Mouse (Mus musculus): ENCODE measurements around the gene Clint1. TPM values are rescaled to one million over a fixed set of nuclear protein-coding genes. Genes with fewer than 3 reads are reported as not detected.

The Clint1 gene
- polyA plus RNA-seq, 1 experiment = 2.0 TPM

- TF ChIP-seq GATA1 (IDR thresholded peaks at IDR 0.05; ENCODE audit: low read length) (0 out of 2 replicates have a peak, but pooled peaks have one; percentile 29), TAL1 (IDR thresholded peaks at IDR 0.05; ENCODE audit: low read length) (peak; percentile 51; the same call in 2 of the 3 replicates)
- no peaks in the 10 kb centered on the region for H3K9me3 ChIP-seq (ENCODE audit: control insufficient read depth, low read length)
- peaks cover 25% of the 10 kb centered on the region for H3K4me1 ChIP-seq (ENCODE audit: control insufficient read depth)
- H3K36me3 ChIP-seq (ENCODE audit: control insufficient read depth) = peaks cover 82% of the 10 kb centered on the region
- H3K4me3 ChIP-seq (replicated peaks) = peak overlapping the region; percentile 26
- H3K27me3 ChIP-seq (ENCODE audit: control insufficient read depth) = no peaks in the 10 kb centered on the region
Observed at GRCm38 (mm10) chr11:45906109-45906786, 54.4 kb downstream of the Clint1 start.

- Histone ChIP-seq H3K4me1 (ENCODE audit: control insufficient read depth) (peaks cover 25% of the 10 kb centered on the region), H3K27me3 (ENCODE audit: control insufficient read depth) (no peaks in the 10 kb centered on the region), H3K36me3 (ENCODE audit: control insufficient read depth) (peaks cover 86% of the 10 kb centered on the region), H3K4me3 (replicated peaks) (no peak overlapping the region), H3K9me3 (ENCODE audit: control insufficient read depth, low read length) (no peaks in the 10 kb centered on the region)
- TF ChIP-seq GATA1 (IDR thresholded peaks at IDR 0.05; ENCODE audit: low read length) (no peak), TAL1 (IDR thresholded peaks at IDR 0.05; ENCODE audit: low read length) (no peak)
Observed at GRCm38 (mm10) chr11:45907301-45907700, 55.5 kb downstream of the Clint1 start.

- H3K27me3 ChIP-seq (ENCODE audit: control insufficient read depth) = no peaks in the 10 kb centered on the region
- no peaks in the 10 kb centered on the region for H3K9me3 ChIP-seq (ENCODE audit: control insufficient read depth, low read length)
- TF ChIP-seq TAL1 (IDR thresholded peaks at IDR 0.05; ENCODE audit: low read length) = no peak
- no peak for TF ChIP-seq GATA1 (IDR thresholded peaks at IDR 0.05; ENCODE audit: low read length)
- no peak overlapping the region for H3K4me3 ChIP-seq (replicated peaks)
- peaks cover 25% of the 10 kb centered on the region for H3K4me1 ChIP-seq (ENCODE audit: control insufficient read depth)
- H3K36me3 ChIP-seq (ENCODE audit: control insufficient read depth) = peaks cover 82% of the 10 kb centered on the region
Observed at GRCm38 (mm10) chr11:45908070-45908469, 56.2 kb downstream of the Clint1 start.

GRCm38 (mm10) chr11:45908894-45909293 lies 57.0 kb downstream of the Clint1 start:
- H3K9me3 ChIP-seq (ENCODE audit: control insufficient read depth, low read length) = no peaks in the 10 kb centered on the region
- peaks cover 74% of the 10 kb centered on the region for H3K36me3 ChIP-seq (ENCODE audit: control insufficient read depth)
- H3K4me1 ChIP-seq (ENCODE audit: control insufficient read depth) = peaks cover 25% of the 10 kb centered on the region
- no peaks in the 10 kb centered on the region for H3K27me3 ChIP-seq (ENCODE audit: control insufficient read depth)
- no peak overlapping the region for H3K4me3 ChIP-seq (replicated peaks)
- TF ChIP-seq TAL1 (IDR thresholded peaks at IDR 0.05; ENCODE audit: low read length) (no peak), GATA1 (IDR thresholded peaks at IDR 0.05; ENCODE audit: low read length) (no peak)

- Histone ChIP-seq H3K9me3 (ENCODE audit: control insufficient read depth, low read length) (no peaks in the 10 kb centered on the region), H3K4me3 (replicated peaks) (no peak overlapping the region), H3K36me3 (ENCODE audit: control insufficient read depth) (peaks cover 67% of the 10 kb centered on the region), H3K4me1 (ENCODE audit: control insufficient read depth) (peaks cover 19% of the 10 kb centered on the region), H3K27me3 (ENCODE audit: control insufficient read depth) (no peaks in the 10 kb centered on the region)
- TF ChIP-seq TAL1 (IDR thresholded peaks at IDR 0.05; ENCODE audit: low read length) (no peak), GATA1 (IDR thresholded peaks at IDR 0.05; ENCODE audit: low read length) (no peak)
Observed at GRCm38 (mm10) chr11:45910701-45911100, 58.9 kb downstream of the Clint1 start.

GRCm38 (mm10) chr11:45916196-45916595 lies 64.3 kb downstream of the Clint1 start:
- Histone ChIP-seq H3K27me3 (ENCODE audit: control insufficient read depth) (no peaks in the 10 kb centered on the region), H3K4me1 (ENCODE audit: control insufficient read depth) (no peaks in the 10 kb centered on the region), H3K36me3 (ENCODE audit: control insufficient read depth) (peaks cover 16% of the 10 kb centered on the region), H3K4me3 (replicated peaks) (no peak overlapping the region), H3K9me3 (ENCODE audit: control insufficient read depth, low read length) (no peaks in the 10 kb centered on the region)
- TF ChIP-seq TAL1 (IDR thresholded peaks at IDR 0.05; ENCODE audit: low read length) = no peak
- no peak for TF ChIP-seq GATA1 (IDR thresholded peaks at IDR 0.05; ENCODE audit: low read length)

- Histone ChIP-seq H3K4me1 (ENCODE audit: control insufficient read depth) (no peaks in the 10 kb centered on the region), H3K27me3 (ENCODE audit: control insufficient read depth) (peaks cover 8% of the 10 kb centered on the region), H3K4me3 (replicated peaks) (no peak overlapping the region), H3K36me3 (ENCODE audit: control insufficient read depth) (peaks cover 1% of the 10 kb centered on the region; the same call in 1 of the 2 replicates), H3K9me3 (ENCODE audit: control insufficient read depth, low read length) (no peaks in the 10 kb centered on the region)
- TF ChIP-seq TAL1 (IDR thresholded peaks at IDR 0.05; ENCODE audit: low read length) (no peak), GATA1 (IDR thresholded peaks at IDR 0.05; ENCODE audit: low read length) (no peak)
Observed at GRCm38 (mm10) chr11:45918018-45918417, 66.2 kb downstream of the Clint1 start.

GRCm38 (mm10) chr11:45918836-45919235 lies 67.0 kb downstream of the Clint1 start:
- no peak for TF ChIP-seq TAL1 (IDR thresholded peaks at IDR 0.05; ENCODE audit: low read length)
- TF ChIP-seq GATA1 (IDR thresholded peaks at IDR 0.05; ENCODE audit: low read length) = no peak
- H3K4me3 ChIP-seq (replicated peaks) = no peak overlapping the region
- no peaks in the 10 kb centered on the region for H3K4me1 ChIP-seq (ENCODE audit: control insufficient read depth)
- no peaks in the 10 kb centered on the region for H3K36me3 ChIP-seq (ENCODE audit: control insufficient read depth)
- H3K27me3 ChIP-seq (ENCODE audit: control insufficient read depth) = peaks cover 10% of the 10 kb centered on the region
- no peaks in the 10 kb centered on the region for H3K9me3 ChIP-seq (ENCODE audit: control insufficient read depth, low read length)

- no peak for TF ChIP-seq TAL1 (IDR thresholded peaks at IDR 0.05; ENCODE audit: low read length)
- TF ChIP-seq GATA1 (IDR thresholded peaks at IDR 0.05; ENCODE audit: low read length) = no peak
- no peaks in the 10 kb centered on the region for H3K4me1 ChIP-seq (ENCODE audit: control insufficient read depth)
- no peak overlapping the region for H3K4me3 ChIP-seq (replicated peaks)
- H3K36me3 ChIP-seq (ENCODE audit: control insufficient read depth) = no peaks in the 10 kb centered on the region
- no peaks in the 10 kb centered on the region for H3K9me3 ChIP-seq (ENCODE audit: control insufficient read depth, low read length)
- peaks cover 11% of the 10 kb centered on the region for H3K27me3 ChIP-seq (ENCODE audit: control insufficient read depth)
Observed at GRCm38 (mm10) chr11:45921026-45921425, 69.2 kb downstream of the Clint1 start.

Data from erythroblast, embryonic 14.5 days (primary cell).